Mouse (Mus musculus) right cerebral cortex, postnatal 36 days (tissue): ENCODE measurements around the gene Gm45062.

Source experiments
- DNase-seq, 2 experiments: peaks; one replicate each; pipeline ENCODE4 v3.0.0; 2022; ENCODE audit warnings: low spot score in 2 of 2, mixed read lengths in 1 of 2

The Gm45062 gene

GRCm38 (mm10) chr6:8368198-8368864 lies 109.1 kb downstream of the Gm45062 start:
- no peak for DNase-seq

- no peak for DNase-seq
These were observed 111.4 kb downstream of the Gm45062 start for GRCm38 (mm10) chr6:8370624-8371023.

- DNase-seq, result no peak
These were observed 113.8 kb downstream of the Gm45062 start for GRCm38 (mm10) chr6:8373051-8373450.

- DNase-seq, result no peak
These were observed 114.6 kb downstream of the Gm45062 start for GRCm38 (mm10) chr6:8373851-8374250.

DNA sequence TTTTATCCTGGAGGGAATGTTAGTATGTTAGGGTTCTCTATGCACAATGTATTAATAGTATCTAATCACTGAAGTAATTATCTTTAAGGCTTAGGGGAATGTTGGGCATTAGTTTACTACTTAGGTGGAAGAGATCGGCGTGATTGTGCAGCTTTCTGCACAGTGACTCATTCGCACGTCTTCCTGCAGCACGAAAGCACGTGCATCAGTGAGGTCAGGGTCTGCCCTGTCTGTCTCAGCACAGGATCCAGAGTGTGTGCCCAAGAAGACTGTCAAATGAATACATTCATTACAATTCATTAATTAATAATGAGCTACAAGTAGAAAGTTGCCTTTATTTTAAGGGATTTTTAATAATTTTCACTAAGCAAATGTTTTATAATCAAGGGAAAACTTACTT lies 115.0 kb downstream of the Gm45062 start:
- DNase-seq, result no peak

DNA sequence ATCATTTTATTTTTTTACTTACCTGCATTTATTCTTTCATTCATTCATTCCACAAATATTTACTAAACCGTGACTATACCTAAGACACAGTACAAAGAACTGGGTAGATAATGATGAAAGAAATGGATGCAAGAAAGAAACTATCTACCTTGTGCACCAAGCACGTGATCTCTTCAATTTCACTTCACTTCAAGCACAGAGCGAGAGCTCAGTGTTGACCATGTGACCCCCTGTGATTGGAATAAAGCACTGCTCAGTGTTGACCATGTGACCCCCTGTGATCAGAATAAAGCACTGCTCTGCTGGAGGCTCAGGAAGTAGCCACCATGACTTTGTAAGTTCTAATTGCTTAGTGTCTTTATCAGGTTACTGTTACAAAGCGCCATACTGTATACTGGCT lies 115.5 kb downstream of the Gm45062 start:
- DNase-seq, result no peak

GRCm38 (mm10) chr6:8376351-8376750 lies 117.1 kb downstream of the Gm45062 start:
- no peak for DNase-seq

- no peak for DNase-seq
These were observed 118.4 kb downstream of the Gm45062 start for GRCm38 (mm10) chr6:8377667-8378066.

- no peak for DNase-seq
These were observed 130.1 kb downstream of the Gm45062 start for GRCm38 (mm10) chr6:8389307-8389706.

GRCm38 (mm10) chr6:8390296-8390695 lies 131.0 kb downstream of the Gm45062 start:
- DNase-seq, result no peak

DNA sequence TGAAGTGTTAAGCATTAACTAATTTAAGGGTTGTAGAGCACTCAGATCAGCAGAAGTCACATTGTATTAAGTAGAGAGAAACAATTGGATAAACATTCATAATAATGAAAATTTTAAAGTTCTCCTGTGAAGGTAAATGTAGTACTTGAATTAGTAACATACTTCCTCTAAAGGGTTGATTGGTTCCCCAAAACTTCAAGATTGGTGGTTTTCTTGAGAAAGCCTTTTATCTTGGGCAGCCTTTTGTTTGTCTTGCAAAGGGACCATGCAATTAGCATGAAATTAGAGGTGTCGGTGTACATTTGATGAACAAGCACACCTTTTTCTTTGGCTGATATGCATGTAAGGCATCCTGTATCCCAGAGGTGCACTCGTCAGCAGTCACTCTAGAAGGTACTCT lies 131.7 kb downstream of the Gm45062 start:
- DNase-seq, result no peak

- DNase-seq, result no peak
These were observed 133.8 kb downstream of the Gm45062 start for GRCm38 (mm10) chr6:8393029-8393428.

GRCm38 (mm10) chr6:8394044-8394443 lies 134.8 kb downstream of the Gm45062 start:
- no peak for DNase-seq

DNA sequence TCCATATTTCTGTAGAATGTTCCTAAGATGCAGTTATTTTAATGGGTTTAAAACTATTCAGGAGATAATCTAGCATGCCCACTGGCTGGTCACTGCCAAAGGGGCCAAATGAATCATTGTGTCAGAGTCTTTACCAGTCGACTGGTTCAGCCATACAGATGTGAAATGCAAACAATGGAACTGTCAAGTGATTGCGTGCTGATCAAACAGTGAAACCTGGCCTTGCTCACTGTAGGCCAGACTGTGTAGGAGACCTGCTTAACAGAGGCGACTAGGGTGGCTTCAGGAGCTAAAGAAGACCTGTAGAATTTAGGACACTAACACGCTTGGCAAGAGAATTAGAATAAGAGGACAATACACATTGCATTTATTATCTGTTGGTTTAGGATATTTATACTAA lies 135.8 kb downstream of the Gm45062 start:
- no peak for DNase-seq

GRCm38 (mm10) chr6:8397252-8397651 lies 138.0 kb downstream of the Gm45062 start:
- no peak for DNase-seq

GRCm38 (mm10) chr6:8399710-8400109 lies 140.5 kb downstream of the Gm45062 start:
- DNase-seq, result no peak

GRCm38 (mm10) chr6:8403127-8403526 lies 143.9 kb downstream of the Gm45062 start:
- DNase-seq, result peak in 1 of 2 experiments; percentile 51

DNA sequence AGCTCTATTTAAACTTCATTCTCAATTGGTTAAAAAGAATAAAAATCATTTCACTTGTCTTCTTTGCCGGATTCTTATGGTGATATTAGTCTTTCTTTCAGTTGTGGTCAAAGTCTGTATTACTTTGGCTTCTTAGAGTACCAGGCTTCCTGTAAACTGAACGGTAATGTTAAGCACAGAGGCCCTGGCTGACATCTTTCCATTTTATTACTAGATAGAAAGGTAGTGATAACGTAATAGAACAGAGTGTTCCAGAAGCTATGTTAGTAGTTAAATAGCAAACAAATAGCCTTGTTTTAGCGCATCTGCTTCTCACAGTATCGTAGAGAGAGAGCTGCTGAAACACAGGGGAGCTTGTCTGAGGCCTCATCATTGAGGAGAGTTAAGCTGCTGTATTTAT lies 146.6 kb downstream of the Gm45062 start:
- DNase-seq, result no peak

GRCm38 (mm10) chr6:8408332-8408731 lies 149.1 kb downstream of the Gm45062 start:
- DNase-seq, result no peak

DNA sequence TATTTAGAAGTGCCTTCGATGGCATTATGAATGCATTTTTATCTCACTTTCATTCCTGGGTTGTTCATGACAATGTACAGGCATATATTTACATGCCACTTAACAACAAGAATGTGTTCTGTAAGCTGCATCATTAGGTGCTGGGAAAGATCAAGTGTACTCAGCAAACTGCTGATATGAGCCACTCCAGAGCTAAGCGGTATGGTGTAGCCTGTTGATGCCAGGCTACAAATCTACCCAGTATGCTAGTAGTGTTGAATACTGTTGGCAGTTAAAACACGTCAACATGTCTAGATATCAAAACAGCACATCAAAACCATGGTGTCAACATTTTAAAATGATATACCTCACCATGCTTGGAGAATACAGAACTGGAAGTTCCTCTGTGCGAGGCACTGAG lies 150.6 kb downstream of the Gm45062 start:
- DNase-seq, result no peak

DNA sequence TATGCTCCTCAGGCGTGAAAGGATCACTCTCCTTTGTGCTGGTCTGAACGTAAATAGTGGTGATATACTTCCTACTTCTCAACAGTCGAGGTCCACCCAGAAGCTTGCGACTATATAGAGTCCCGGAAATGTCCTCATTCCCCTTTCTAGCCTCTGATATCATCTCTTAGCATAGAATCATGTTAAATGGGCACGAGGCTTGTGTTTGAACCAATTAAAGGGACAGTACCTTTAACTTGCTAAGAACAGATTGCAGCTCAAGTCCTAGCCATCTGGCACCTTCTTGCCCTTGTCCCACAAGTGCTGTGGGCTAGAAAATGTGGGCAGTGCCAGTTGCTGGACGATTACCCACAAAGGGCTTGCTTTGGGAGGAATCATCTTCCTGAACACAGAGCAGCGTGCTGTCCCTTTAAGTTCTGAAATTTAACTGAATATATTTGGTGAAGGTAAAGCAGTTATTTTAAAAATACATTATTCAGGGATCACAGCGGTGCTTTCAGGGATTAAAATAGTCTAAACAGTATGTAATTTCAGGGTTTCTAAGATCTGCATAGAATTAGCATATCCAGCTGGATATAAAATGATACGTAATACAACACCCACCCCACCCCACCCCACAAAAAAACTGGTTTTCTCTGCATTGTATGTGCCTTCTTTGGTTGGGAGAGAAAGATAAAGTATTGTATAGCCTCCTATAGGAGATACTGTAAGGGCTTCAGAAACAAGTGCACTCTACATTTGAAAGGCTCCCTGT lies 153.8 kb downstream of the Gm45062 start:
- DNase-seq, result peak in 1 of 2 experiments; percentile 39

DNA sequence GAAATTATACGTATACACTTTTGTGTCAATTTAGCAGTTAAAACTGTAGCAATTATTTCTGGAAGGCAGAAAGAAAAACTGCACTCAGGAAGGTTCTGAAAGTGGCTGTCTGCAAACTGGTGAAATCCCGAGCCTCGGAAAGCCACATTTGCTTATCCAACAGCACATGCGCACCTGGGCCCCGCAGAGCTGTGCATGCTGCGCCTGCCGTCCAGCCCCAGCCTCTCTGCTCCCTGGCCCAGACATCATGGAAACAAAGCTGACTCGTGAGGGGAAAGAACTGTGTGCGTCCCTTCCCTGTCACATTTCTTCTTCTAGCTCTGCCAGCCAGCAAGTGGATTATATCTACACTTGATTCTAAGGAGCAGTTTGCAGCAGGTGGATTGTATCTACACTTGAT lies 154.8 kb downstream of the Gm45062 start:
- peak in 1 of 2 experiments; percentile 22 for DNase-seq

GRCm38 (mm10) chr6:8415823-8416222 lies 156.6 kb downstream of the Gm45062 start:
- DNase-seq, result no peak
